Mouse (Mus musculus): Measurements from ENCODE around the gene Rab40c.

The Rab40c gene

GRCm38 (mm10) chr17:25919144-25919785 lies at the start of gene Rab40c:
TSS of gene Rab40c (minus strand) at chr17:25919727.
- DNase-seq (ENCODE audit: low spot score), result no peak

- DNase-seq (ENCODE audit: low spot score), result no peak
Measured at GRCm38 (mm10) chr17:25968176-25968575, 48.6 kb upstream of the Rab40c start.

- peak; percentile 59 for DNase-seq (ENCODE audit: low spot score)
Measured at GRCm38 (mm10) chr17:25967652-25968051, 48.1 kb upstream of the Rab40c start.

GRCm38 (mm10) chr17:25964271-25964670 lies 44.7 kb upstream of the Rab40c start:
- no peak for DNase-seq (ENCODE audit: low spot score)

- no peak for DNase-seq (ENCODE audit: low spot score)
Measured at GRCm38 (mm10) chr17:25962413-25962905, 42.9 kb upstream of the Rab40c start.

- no peak for DNase-seq (ENCODE audit: low spot score)
Measured at GRCm38 (mm10) chr17:25961566-25961965, 42.0 kb upstream of the Rab40c start.

- DNase-seq (ENCODE audit: low spot score), result no peak
Measured at GRCm38 (mm10) chr17:25959630-25960467, 40.3 kb upstream of the Rab40c start.

GRCm38 (mm10) chr17:25958771-25959494 lies 39.4 kb upstream of the Rab40c start:
- no peak for DNase-seq (ENCODE audit: low spot score)

GRCm38 (mm10) chr17:25957586-25958051 lies 38.1 kb upstream of the Rab40c start:
- DNase-seq (ENCODE audit: low spot score), result no peak

GRCm38 (mm10) chr17:25956631-25957030 lies 37.1 kb upstream of the Rab40c start:
- no peak for DNase-seq (ENCODE audit: low spot score)

GRCm38 (mm10) chr17:25956201-25956600 lies 36.7 kb upstream of the Rab40c start:
- no peak for DNase-seq (ENCODE audit: low spot score)

GRCm38 (mm10) chr17:25955736-25956135 lies 36.2 kb upstream of the Rab40c start:
- no peak for DNase-seq (ENCODE audit: low spot score)

GRCm38 (mm10) chr17:25954671-25955070 lies 35.1 kb upstream of the Rab40c start:
- DNase-seq (ENCODE audit: low spot score), result no peak

- peak; percentile 59 for DNase-seq (ENCODE audit: low spot score)
Measured at GRCm38 (mm10) chr17:25953161-25953560, 33.6 kb upstream of the Rab40c start.

GRCm38 (mm10) chr17:25951803-25952623 lies 32.5 kb upstream of the Rab40c start, which contains the start of gene A930017K11Rik:
TSS of gene A930017K11Rik (minus strand) at chr17:25952565.
- no peak for DNase-seq (ENCODE audit: low spot score)

GRCm38 (mm10) chr17:25951225-25951802 lies 31.8 kb upstream of the Rab40c start:
- DNase-seq (ENCODE audit: low spot score), result no peak

GRCm38 (mm10) chr17:25950706-25951105 lies 31.2 kb upstream of the Rab40c start:
- DNase-seq (ENCODE audit: low spot score), result no peak

GRCm38 (mm10) chr17:25949981-25950380 lies 30.5 kb upstream of the Rab40c start:
- no peak for DNase-seq (ENCODE audit: low spot score)

GRCm38 (mm10) chr17:25948051-25948450 lies 28.5 kb upstream of the Rab40c start:
- DNase-seq (ENCODE audit: low spot score), result no peak

GRCm38 (mm10) chr17:25947576-25947975 lies 28.0 kb upstream of the Rab40c start:
- DNase-seq (ENCODE audit: low spot score), result no peak

- no peak for DNase-seq (ENCODE audit: low spot score)
Measured at GRCm38 (mm10) chr17:25946891-25947290, 27.4 kb upstream of the Rab40c start.
